Mouse (Mus musculus) kidney, embryonic 15.5 days (tissue): ENCODE results near the gene Spred2. TPM values are rescaled to one million over a fixed set of nuclear protein-coding genes. Genes with fewer than 3 reads are reported as not detected.
A peak's percentile ranks its signal among the peaks of the same experiment; 100 is the strongest.

Experiments used
- ATAC-seq: fragments of 200-750 bp; cut with Nextera tagmentation; replicated peaks from 2 replicates; pipeline ENCODE4 v1.8.0; 2017; ENCODE audit warnings: moderate TSS enrichment; ENCODE audit not compliant: low FRiP score
- H3K27ac ChIP-seq: fragments of 300-500 bp; sonication (generic); 2 replicates; pipeline ENCODE4 v1.5.1; 2015; ENCODE audit warnings: mild to moderate bottlenecking, inconsistent platforms
- H3K27me3 ChIP-seq: fragments of 300-500 bp; sonication (generic); 2 replicates; pipeline ENCODE4 v1.6.1; 2015; ENCODE audit warnings: inconsistent platforms
- H3K36me3 ChIP-seq: fragments of 300-500 bp; sonication (generic); 2 replicates; pipeline ENCODE4 v1.6.1; 2015; ENCODE audit warnings: inconsistent platforms
- H3K4me1 ChIP-seq: fragments of 300-500 bp; sonication (generic); 2 replicates; pipeline ENCODE4 v1.6.1; 2015; ENCODE audit warnings: inconsistent platforms
- H3K4me2 ChIP-seq: fragments of 300-500 bp; sonication (generic); 2 replicates; pipeline ENCODE4 v1.6.1; 2015; ENCODE audit warnings: moderate library complexity, mild to moderate bottlenecking, inconsistent platforms
- H3K4me3 ChIP-seq: fragments of 300-500 bp; sonication (generic); replicated peaks from 2 replicates; pipeline ENCODE4 v1.5.1; 2015; ENCODE audit warnings: mild to moderate bottlenecking, inconsistent platforms
- H3K9ac ChIP-seq: fragments of 300-500 bp; sonication (generic); 2 replicates; pipeline ENCODE4 v1.6.1; 2015; ENCODE audit warnings: mild to moderate bottlenecking, inconsistent platforms
- H3K9me3 ChIP-seq: fragments of 300-500 bp; sonication (generic); replicated peaks from 2 replicates; pipeline ENCODE4 v1.6.1; 2016; ENCODE audit warnings: inconsistent platforms
- WGBS: fragments of 180-500 bp; shearing (Covaris S2); methylation state at CpG from one replicate; pipeline ENCODE4 v1.1.7; 2015; ENCODE audit warnings: mixed read lengths; 5-methylcytosine and 5-hydroxymethylcytosine counted together
- polyA plus RNA-seq: library from polyadenylated mRNA; unstranded; fragments of >200 nt; fragmentation: Nextera tagmentation; extraction: Ambion mirVana; gene quantifications from 2 replicates; pipeline ENCODE4 v1.2.1, GENCODE M21; 2015

Gene Spred2
- polyA plus RNA-seq, 1 experiment from 2014 or later = 9.8 TPM

DNA sequence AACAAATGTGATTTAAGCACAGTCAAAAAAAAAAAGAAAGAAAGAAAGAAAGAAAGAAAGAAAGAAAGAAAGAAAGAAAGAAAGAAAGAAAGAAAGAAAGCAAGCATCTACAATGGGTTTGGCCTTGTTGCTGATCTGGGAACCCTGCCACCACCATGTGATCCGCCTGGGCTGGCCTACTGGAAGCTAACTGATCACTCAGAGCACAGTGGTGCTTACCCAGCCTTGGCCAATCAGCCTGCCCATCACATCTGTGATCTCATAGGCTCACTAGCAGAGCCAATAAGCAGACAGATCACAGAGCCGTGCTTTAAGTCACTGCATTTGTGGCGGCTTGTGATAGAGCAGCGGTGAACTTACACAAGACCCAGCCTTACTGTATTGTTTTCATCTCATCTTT, 10.4 kb upstream of the Spred2 start:
- no peak overlapping the region for H3K4me2 ChIP-seq
- peaks cover 17% of the 10 kb centered on the region for H3K4me1 ChIP-seq
- no peak for ATAC-seq
- H3K27ac ChIP-seq = no peak overlapping the region
- H3K4me3 ChIP-seq = no peak overlapping the region
- H3K36me3 ChIP-seq = no peaks in the 10 kb centered on the region
- 91% methylated on average over 4 of the region's 4 CpGs for WGBS
- H3K27me3 ChIP-seq = no peaks in the 10 kb centered on the region
- no peaks in the 10 kb centered on the region for H3K9me3 ChIP-seq
- no peak overlapping the region for H3K9ac ChIP-seq

DNA sequence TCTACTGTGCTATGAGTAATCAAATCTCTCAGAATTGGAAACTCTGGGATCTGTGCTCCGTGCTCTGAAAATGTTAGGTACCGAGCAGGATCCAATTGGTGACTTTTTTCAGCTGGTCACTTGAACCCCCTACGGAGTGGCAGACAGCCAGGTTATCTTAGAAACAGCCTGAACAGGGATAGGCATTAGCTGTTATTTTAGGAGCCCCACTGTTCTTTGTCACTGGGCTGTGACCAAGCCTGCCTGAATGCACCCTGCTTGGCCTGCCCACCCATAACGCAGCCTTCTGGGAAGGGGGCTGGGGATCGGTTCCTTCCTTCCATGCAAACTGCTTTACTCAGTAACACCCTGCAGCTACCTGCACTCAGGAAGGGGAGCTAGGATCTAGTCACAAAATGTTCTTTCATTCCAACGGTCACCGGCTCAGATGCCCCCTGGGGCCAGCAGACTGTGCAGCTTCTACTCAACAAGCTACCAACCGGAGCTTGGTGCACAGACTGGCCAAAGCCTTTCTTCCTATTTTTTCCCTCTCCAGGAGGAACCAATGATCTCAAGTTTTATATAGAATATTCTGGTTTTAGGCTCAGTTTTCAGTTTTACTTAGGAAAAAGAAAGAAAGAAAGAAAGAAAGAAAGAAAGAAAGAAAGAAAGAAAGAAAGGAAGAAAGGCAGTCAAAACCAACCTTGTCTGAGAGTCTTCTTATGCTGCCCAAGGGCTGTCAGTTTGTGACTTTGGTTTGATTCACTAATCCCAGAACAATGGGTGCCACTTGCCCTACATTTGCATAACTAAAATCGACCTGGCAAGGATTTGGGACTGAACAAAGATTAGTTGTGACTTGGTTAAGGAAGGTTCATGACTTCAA, 6.6 kb upstream of the Spred2 start:
- H3K27ac ChIP-seq = peak overlapping the region; percentile 70
- H3K36me3 ChIP-seq = no peaks in the 10 kb centered on the region
- H3K4me3 ChIP-seq = no peak overlapping the region
- H3K4me2 ChIP-seq = no peak overlapping the region
- H3K9ac ChIP-seq = no peak overlapping the region
- peak; percentile 59 for ATAC-seq
- 39% methylated on average over 9 of the region's 9 CpGs for WGBS
- H3K4me1 ChIP-seq = peaks cover 33% of the 10 kb centered on the region
- no peaks in the 10 kb centered on the region for H3K9me3 ChIP-seq
- no peaks in the 10 kb centered on the region for H3K27me3 ChIP-seq

DNA sequence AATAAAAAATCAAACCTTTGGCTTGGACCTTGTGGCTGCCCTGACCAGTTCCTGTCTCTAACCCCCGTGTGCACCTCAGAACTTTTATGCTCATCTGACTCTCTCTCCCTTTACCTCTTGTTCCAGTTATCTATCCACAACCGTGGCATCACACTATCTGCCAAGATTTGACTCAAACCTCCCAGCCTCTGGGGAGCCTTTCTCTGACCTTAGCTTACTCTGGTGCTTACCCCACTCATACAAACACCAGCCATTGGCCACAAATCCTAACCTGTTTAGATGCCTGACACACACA, 6.0 kb upstream of the Spred2 start:
- Histone ChIP-seq H3K27ac (peak overlapping the region; percentile 70), H3K9ac (no peak overlapping the region), H3K36me3 (no peaks in the 10 kb centered on the region), H3K4me3 (no peak overlapping the region), H3K9me3 (no peaks in the 10 kb centered on the region), H3K4me1 (peaks cover 33% of the 10 kb centered on the region), H3K27me3 (no peaks in the 10 kb centered on the region), H3K4me2 (no peak overlapping the region)
- ATAC-seq = no peak
- 52% methylated on average over 2 of the region's 2 CpGs for WGBS

DNA sequence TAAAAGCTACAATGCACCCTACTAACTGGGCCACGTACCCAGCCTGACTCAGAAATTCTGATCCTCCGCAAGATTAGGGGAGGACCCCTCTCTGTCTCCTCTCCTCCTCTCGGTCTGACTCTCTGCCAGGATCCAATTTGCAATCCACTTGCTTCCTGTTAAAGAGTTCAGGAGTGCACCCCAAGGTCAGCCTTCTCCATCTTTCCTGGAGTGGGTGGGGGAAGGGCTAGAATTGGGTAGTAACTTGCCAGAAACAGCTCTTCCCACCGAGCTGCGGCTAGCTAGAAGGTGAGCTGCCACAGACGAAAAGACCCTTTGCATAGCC, 4.8 kb upstream of the Spred2 start:
- Histone ChIP-seq H3K27me3 (no peaks in the 10 kb centered on the region), H3K36me3 (no peaks in the 10 kb centered on the region), H3K27ac (peak overlapping the region; percentile 94), H3K4me1 (peaks cover 33% of the 10 kb centered on the region), H3K9me3 (no peaks in the 10 kb centered on the region), H3K4me2 (peak overlapping the region; percentile 91), H3K9ac (peak overlapping the region; percentile 64), H3K4me3 (peak overlapping the region; percentile 73)
- ATAC-seq = 0 out of 2 replicates have a peak, but pooled peaks have one; percentile 0
- 5% methylated on average over 6 of the region's 6 CpGs for WGBS

DNA sequence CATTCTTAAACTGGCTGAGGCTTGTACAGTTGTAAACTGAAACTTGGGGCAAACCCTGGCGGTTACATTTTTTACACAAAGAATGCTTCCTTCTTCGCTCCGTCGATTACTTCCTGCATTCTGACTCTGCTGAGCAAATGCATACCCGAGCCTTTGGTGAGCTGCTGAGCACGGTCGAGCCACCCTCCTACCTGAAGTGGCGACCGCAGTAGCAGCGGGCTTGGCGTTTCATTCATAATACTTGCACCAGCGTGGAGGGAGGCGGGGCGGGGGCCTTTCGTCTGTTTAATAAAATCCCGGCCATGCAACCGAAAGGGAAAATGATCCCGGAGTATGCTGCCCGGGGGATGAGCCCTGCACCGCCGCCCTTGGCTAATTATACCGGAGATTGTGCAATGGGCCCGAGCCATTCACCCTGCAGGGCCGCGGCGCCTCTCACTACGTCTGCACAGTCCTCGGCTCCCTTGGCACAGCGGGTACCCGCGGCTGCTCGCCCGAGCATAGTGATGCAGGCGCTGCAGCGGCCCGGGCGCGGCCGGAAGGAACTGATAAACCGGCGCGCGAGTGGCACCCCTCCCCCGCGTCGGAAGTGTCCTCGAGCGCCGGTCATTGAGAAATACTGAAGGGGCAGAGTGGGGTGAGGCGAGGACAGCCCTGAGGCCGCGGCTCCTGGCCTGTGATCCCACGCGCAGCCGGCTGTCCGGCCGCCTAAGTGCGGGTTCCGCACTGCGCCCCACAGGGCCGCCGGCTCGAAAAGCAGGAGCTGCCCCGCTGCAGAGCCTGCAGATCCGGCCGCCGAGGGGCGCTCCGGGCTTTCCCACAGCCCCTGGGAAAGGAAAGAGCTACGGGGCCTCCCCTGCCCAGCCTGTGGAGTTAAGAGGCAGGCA, 4.1 kb upstream of the Spred2 start:
- peak overlapping the region; percentile 64 for H3K9ac ChIP-seq
- H3K27me3 ChIP-seq = no peaks in the 10 kb centered on the region
- H3K4me3 ChIP-seq = peak overlapping the region; percentile 73
- peak overlapping the region; percentile 91 for H3K4me2 ChIP-seq
- under 1% methylated on average over 70 of the region's 70 CpGs for WGBS
- no peaks in the 10 kb centered on the region for H3K9me3 ChIP-seq
- ATAC-seq = peak; percentile 75
- peak overlapping the region; percentile 94 for H3K27ac ChIP-seq
- H3K4me1 ChIP-seq = peaks cover 33% of the 10 kb centered on the region
- no peaks in the 10 kb centered on the region for H3K36me3 ChIP-seq

DNA sequence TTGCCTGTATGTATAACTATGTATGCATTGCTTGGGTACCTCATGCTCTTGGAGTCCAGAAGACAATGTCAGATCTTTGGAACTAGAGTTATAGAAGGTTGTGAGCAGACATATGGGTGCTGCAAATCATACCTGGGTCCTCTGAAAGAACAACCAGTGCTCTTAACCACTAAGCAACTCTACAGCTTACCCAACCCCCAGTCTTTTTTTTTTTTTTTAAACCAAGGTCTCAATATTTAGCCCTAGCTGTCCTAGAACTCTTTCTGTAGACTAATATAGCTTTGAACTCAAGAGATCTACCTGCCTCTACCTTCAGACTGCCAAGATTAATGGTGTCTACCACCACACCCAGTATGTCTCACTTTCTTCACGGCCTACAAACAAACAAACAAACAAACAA, 2.5 kb upstream of the Spred2 start:
- Histone ChIP-seq H3K4me2 (no peak overlapping the region), H3K9me3 (no peaks in the 10 kb centered on the region), H3K4me3 (no peak overlapping the region), H3K9ac (no peak overlapping the region), H3K27me3 (no peaks in the 10 kb centered on the region), H3K36me3 (no peaks in the 10 kb centered on the region), H3K4me1 (peaks cover 42% of the 10 kb centered on the region), H3K27ac (no peak overlapping the region)
- no peak for ATAC-seq
- WGBS = 94% methylated on average over 1 of the region's 1 CpGs

DNA sequence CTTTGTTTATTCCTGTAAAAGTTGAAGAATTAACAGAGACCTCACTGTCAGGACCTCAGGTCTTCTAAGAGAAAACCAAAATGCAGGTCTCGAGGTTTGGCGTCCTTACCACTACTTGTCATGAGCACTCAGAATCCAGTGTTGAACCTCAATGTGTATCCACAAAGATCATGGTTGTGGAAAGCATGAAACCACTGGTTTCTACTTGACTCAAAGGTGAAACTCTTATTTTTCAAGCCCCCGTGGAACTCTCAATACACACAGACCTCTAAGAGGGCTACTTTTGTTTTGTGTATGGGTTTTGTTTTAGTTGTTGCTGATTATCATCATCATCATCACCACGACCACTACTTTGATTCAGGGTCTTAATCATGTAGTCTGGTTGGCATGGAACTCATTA, 2.0 kb upstream of the Spred2 start:
- ATAC-seq = no peak
- Histone ChIP-seq H3K27ac (no peak overlapping the region), H3K36me3 (no peaks in the 10 kb centered on the region), H3K4me2 (no peak overlapping the region), H3K9me3 (no peaks in the 10 kb centered on the region), H3K4me3 (no peak overlapping the region), H3K27me3 (no peaks in the 10 kb centered on the region), H3K4me1 (peaks cover 41% of the 10 kb centered on the region), H3K9ac (no peak overlapping the region)
- 94% methylated on average over 4 of the region's 4 CpGs for WGBS

DNA sequence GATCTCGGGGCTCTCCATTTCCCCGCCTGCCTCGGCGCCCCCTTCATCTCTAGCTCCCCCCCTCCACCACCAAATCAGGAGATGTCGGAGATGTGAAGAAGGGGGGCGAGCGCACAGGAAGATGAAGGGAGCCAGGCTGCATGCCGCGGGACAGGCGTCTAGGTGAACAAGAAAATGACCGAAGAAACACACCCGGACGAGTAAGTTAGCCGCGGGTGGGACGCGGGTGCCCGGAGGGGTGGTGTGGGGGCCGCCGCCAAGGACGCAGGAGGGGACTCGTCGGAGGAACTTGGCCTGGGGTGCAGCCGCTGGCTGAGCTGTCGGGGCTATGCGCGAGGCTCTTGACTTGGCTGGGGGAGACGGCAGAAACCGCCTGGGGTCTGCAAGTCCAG, 578 bp downstream of the Spred2 start:
- H3K4me3 ChIP-seq = peak overlapping the region; percentile 92
- no peaks in the 10 kb centered on the region for H3K27me3 ChIP-seq
- H3K9me3 ChIP-seq = no peaks in the 10 kb centered on the region
- peak overlapping the region; percentile 91 for H3K9ac ChIP-seq
- H3K4me1 ChIP-seq = peaks cover 39% of the 10 kb centered on the region
- H3K4me2 ChIP-seq = peak overlapping the region; percentile 87
- H3K36me3 ChIP-seq = no peaks in the 10 kb centered on the region
- peak overlapping the region; percentile 96 for H3K27ac ChIP-seq
- 0% methylated on average over 29 of the region's 29 CpGs for WGBS
- ATAC-seq = no peak; the same call in none of the 2 replicates

DNA sequence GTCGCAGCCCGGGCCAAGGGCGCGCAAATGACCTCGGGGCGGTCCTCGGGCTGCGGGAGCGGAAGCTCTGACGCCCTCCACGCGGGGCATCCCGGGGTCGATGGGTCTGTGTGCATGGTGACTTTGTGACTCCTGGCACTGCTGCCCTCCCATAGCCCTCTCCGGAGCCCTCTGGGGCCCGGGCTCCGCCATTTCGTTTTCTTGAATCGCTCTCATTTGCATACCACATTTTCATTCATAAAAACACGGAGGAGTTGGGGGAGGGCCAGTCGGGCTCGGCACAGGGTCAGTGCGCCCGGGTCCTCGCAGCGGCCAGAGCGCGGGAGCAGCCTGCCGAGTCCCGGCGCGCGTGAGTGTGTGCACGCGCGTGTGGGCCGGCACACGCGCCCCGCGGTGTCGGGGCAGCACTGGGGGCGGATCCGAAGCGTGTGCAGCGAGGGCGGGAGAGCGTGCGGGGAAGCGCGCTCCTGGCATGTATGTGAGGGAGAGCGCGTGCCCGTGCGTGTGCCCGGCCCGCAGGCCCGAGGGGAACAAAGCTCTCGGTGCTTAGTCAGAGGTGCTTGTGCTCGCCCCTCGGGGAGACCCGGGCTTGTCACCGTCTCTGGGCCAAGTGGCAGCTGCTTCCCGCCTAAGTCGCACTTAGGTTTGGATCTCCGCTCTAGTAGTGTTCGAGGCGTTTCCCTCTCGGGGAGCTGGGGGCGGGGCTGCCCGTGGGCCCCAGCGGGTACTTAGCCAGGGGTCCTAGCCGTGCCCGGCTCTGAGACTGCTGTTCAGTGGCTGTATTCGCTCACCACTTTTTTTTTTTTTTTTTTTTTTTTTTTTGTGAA, 1.2 kb downstream of the Spred2 start:
- WGBS = under 1% methylated on average over 74 of the region's 75 CpGs
- Histone ChIP-seq H3K9ac (peak overlapping the region; percentile 91), H3K27me3 (no peaks in the 10 kb centered on the region), H3K27ac (peak overlapping the region; percentile 96), H3K36me3 (no peaks in the 10 kb centered on the region), H3K4me1 (peaks cover 44% of the 10 kb centered on the region), H3K4me2 (peak overlapping the region; percentile 87), H3K4me3 (peak overlapping the region; percentile 92), H3K9me3 (no peaks in the 10 kb centered on the region)
- ATAC-seq = peak; percentile 56

DNA sequence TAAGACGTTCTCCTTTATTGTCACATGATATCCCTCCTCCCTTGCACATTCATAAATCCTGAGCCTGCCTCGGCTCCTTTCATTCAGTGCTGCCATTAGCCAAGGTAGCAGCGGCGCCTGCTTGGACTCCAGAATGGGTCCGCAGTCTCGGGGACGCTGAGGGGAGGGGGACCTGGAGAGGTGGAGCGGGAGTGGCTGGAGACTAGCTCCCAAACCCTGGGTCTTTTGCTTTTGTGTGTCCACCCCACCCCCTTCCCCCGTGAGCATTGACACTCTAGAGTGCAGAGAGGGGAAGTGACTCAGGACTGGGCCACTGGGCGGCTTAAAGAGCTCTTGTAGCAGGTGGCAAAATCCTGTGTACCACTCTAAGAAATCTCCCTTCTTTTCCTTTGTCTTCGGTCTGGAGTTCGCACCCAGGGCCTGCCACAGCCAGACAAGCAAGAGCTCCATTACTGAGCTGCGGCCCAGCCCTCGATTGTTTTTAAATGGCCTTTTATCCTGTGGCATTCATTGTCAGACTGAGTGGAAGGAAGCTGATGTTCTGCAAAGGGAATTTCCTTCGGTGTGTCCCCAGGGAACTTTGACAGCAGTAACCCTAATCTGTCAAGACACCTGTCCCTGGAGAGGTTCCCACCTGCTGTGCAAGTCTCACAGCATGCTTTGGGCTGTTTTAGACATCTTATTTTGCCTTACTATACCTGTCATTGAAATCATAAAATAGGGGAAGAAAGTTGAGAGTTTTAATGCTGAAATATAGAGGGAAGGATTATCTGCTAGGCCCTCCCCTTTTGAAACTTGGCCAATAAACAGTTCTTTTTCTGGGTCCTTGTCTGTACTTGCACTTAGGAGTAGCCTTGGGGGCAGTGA, 2.0 kb downstream of the Spred2 start:
- peak overlapping the region; percentile 91 for H3K9ac ChIP-seq

DNA sequence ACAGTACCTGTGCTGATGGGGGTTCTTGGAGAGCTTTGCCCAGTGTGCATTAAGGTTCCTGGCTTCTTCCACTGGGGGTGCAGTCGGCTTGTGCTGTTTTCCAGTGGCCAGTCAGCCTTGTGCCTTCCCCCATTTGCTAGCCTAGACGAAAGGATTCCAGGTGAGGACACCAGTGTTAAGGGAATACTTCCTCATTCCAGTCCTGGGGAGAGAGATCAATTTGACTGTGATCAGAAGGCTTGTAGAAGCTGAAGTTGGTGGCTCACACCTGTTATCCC, 2.6 kb downstream of the Spred2 start:
- 61% methylated on average over 2 of the region's 2 CpGs for WGBS

More for the DNA sequence above, 2.0 kb downstream of the Spred2 start:
- peak overlapping the region; percentile 92 for H3K4me3 ChIP-seq
- peaks cover 39% of the 10 kb centered on the region for H3K4me1 ChIP-seq
- peak overlapping the region; percentile 87 for H3K4me2 ChIP-seq
- no peaks in the 10 kb centered on the region for H3K36me3 ChIP-seq
- no peaks in the 10 kb centered on the region for H3K27me3 ChIP-seq
- H3K9me3 ChIP-seq = no peaks in the 10 kb centered on the region
- 2% methylated on average over 15 of the region's 15 CpGs for WGBS
- peak overlapping the region; percentile 96 for H3K27ac ChIP-seq
- peak; percentile 33 for ATAC-seq

More for the DNA sequence above, 2.6 kb downstream of the Spred2 start:
- Histone ChIP-seq H3K27me3 (no peaks in the 10 kb centered on the region), H3K27ac (no peak overlapping the region), H3K9me3 (no peaks in the 10 kb centered on the region), H3K4me3 (0 out of 2 replicates have a peak overlapping the region, but pooled peaks have one; percentile 92), H3K4me2 (peak overlapping the region; percentile 87), H3K36me3 (no peaks in the 10 kb centered on the region), H3K9ac (no peak overlapping the region), H3K4me1 (peaks cover 42% of the 10 kb centered on the region)
- no peak for ATAC-seq
